Mouse (Mus musculus): ENCODE measurements around the gene Srrm4. TPM values are rescaled to one million over a fixed set of nuclear protein-coding genes. Genes with fewer than 3 reads are reported as not detected.

Gene Srrm4
- polyA plus RNA-seq, 1 experiment = 1.0 TPM

GRCm38 (mm10) chr5:116577082-116577481, 14.5 kb downstream of the Srrm4 start:
- H3K4me1 ChIP-seq (ENCODE audit: control insufficient read depth, insufficient read depth, low read length) = no peaks in the 10 kb centered on the region
- no peaks in the 10 kb centered on the region for H3K27me3 ChIP-seq (ENCODE audit: control insufficient read depth, insufficient read depth, low read length)

GRCm38 (mm10) chr5:116573307-116573706, 18.3 kb downstream of the Srrm4 start:
- peaks cover 3% of the 10 kb centered on the region; the same call in 1 of the 2 replicates for H3K4me1 ChIP-seq (ENCODE audit: control insufficient read depth, insufficient read depth, low read length)
- H3K27ac ChIP-seq (ENCODE audit: control insufficient read depth, insufficient read depth, low read depth, low read length) = no peak overlapping the region
- TF ChIP-seq CTCF (IDR thresholded peaks at IDR 0.05; ENCODE audit: control insufficient read depth, insufficient read depth, insufficient replicate concordance, low read depth, low read length) = no peak
- no peak for TF ChIP-seq POLR2A (IDR thresholded peaks at IDR 0.05; ENCODE audit: control insufficient read depth, low read depth, low read length)
- no peaks in the 10 kb centered on the region for H3K36me3 ChIP-seq (ENCODE audit: control insufficient read depth, insufficient read depth, low read length)
- H3K27me3 ChIP-seq (ENCODE audit: control insufficient read depth, insufficient read depth, low read length) = no peaks in the 10 kb centered on the region
- H3K4me3 ChIP-seq (ENCODE audit: control insufficient read depth, low read depth, low read length) = no peak overlapping the region

More at GRCm38 (mm10) chr5:116577082-116577481, 14.5 kb downstream of the Srrm4 start:
- H3K27ac ChIP-seq (ENCODE audit: control insufficient read depth, insufficient read depth, low read depth, low read length) = no peak overlapping the region
- TF ChIP-seq POLR2A (IDR thresholded peaks at IDR 0.05; ENCODE audit: control insufficient read depth, low read depth, low read length) = no peak
- TF ChIP-seq CTCF (IDR thresholded peaks at IDR 0.05; ENCODE audit: control insufficient read depth, insufficient read depth, insufficient replicate concordance, low read depth, low read length) = no peak
- no peaks in the 10 kb centered on the region for H3K36me3 ChIP-seq (ENCODE audit: control insufficient read depth, insufficient read depth, low read length)
- no peak overlapping the region for H3K4me3 ChIP-seq (ENCODE audit: control insufficient read depth, low read depth, low read length)

- Histone ChIP-seq H3K4me1 (ENCODE audit: control insufficient read depth, insufficient read depth, low read length) (peaks cover 3% of the 10 kb centered on the region; the same call in 1 of the 2 replicates), H3K27ac (ENCODE audit: control insufficient read depth, insufficient read depth, low read depth, low read length) (no peak overlapping the region)
- no peak for TF ChIP-seq CTCF (IDR thresholded peaks at IDR 0.05; ENCODE audit: control insufficient read depth, insufficient read depth, insufficient replicate concordance, low read depth, low read length)
- no peak for TF ChIP-seq POLR2A (IDR thresholded peaks at IDR 0.05; ENCODE audit: control insufficient read depth, low read depth, low read length)
Observed at GRCm38 (mm10) chr5:116571936-116572335, 19.7 kb downstream of the Srrm4 start.

GRCm38 (mm10) chr5:116571232-116571861, 20.3 kb downstream of the Srrm4 start:
- Histone ChIP-seq H3K27me3 (ENCODE audit: control insufficient read depth, insufficient read depth, low read length) (no peaks in the 10 kb centered on the region), H3K4me3 (ENCODE audit: control insufficient read depth, low read depth, low read length) (no peak overlapping the region), H3K4me1 (ENCODE audit: control insufficient read depth, insufficient read depth, low read length) (peaks cover 3% of the 10 kb centered on the region; the same call in 1 of the 2 replicates), H3K36me3 (ENCODE audit: control insufficient read depth, insufficient read depth, low read length) (no peaks in the 10 kb centered on the region), H3K27ac (ENCODE audit: control insufficient read depth, insufficient read depth, low read depth, low read length) (no peak overlapping the region)
- TF ChIP-seq POLR2A (IDR thresholded peaks at IDR 0.05; ENCODE audit: control insufficient read depth, low read depth, low read length) (no peak), CTCF (IDR thresholded peaks at IDR 0.05; ENCODE audit: control insufficient read depth, insufficient read depth, insufficient replicate concordance, low read depth, low read length) (no peak)

More at GRCm38 (mm10) chr5:116571936-116572335, 19.7 kb downstream of the Srrm4 start:
- Histone ChIP-seq H3K4me3 (ENCODE audit: control insufficient read depth, low read depth, low read length) (no peak overlapping the region), H3K27me3 (ENCODE audit: control insufficient read depth, insufficient read depth, low read length) (no peaks in the 10 kb centered on the region), H3K36me3 (ENCODE audit: control insufficient read depth, insufficient read depth, low read length) (no peaks in the 10 kb centered on the region)

GRCm38 (mm10) chr5:116570566-116570965, 21.1 kb downstream of the Srrm4 start:
- no peaks in the 10 kb centered on the region for H3K36me3 ChIP-seq (ENCODE audit: control insufficient read depth, insufficient read depth, low read length)
- H3K27me3 ChIP-seq (ENCODE audit: control insufficient read depth, insufficient read depth, low read length) = no peaks in the 10 kb centered on the region
- peaks cover 3% of the 10 kb centered on the region; the same call in 1 of the 2 replicates for H3K4me1 ChIP-seq (ENCODE audit: control insufficient read depth, insufficient read depth, low read length)
- H3K4me3 ChIP-seq (ENCODE audit: control insufficient read depth, low read depth, low read length) = no peak overlapping the region
- TF ChIP-seq POLR2A (IDR thresholded peaks at IDR 0.05; ENCODE audit: control insufficient read depth, low read depth, low read length) = no peak
- no peak for TF ChIP-seq CTCF (IDR thresholded peaks at IDR 0.05; ENCODE audit: control insufficient read depth, insufficient read depth, insufficient replicate concordance, low read depth, low read length)
- no peak overlapping the region for H3K27ac ChIP-seq (ENCODE audit: control insufficient read depth, insufficient read depth, low read depth, low read length)

GRCm38 (mm10) chr5:116569629-116570028, 22.0 kb downstream of the Srrm4 start:
- H3K27ac ChIP-seq (ENCODE audit: control insufficient read depth, insufficient read depth, low read depth, low read length) = no peak overlapping the region

GRCm38 (mm10) chr5:116568050-116568449, 23.6 kb downstream of the Srrm4 start:
- Histone ChIP-seq H3K4me3 (ENCODE audit: control insufficient read depth, low read depth, low read length) (no peak overlapping the region), H3K27me3 (ENCODE audit: control insufficient read depth, insufficient read depth, low read length) (no peaks in the 10 kb centered on the region), H3K4me1 (ENCODE audit: control insufficient read depth, insufficient read depth, low read length) (peaks cover 3% of the 10 kb centered on the region; the same call in 1 of the 2 replicates), H3K36me3 (ENCODE audit: control insufficient read depth, insufficient read depth, low read length) (no peaks in the 10 kb centered on the region), H3K27ac (ENCODE audit: control insufficient read depth, insufficient read depth, low read depth, low read length) (no peak overlapping the region)
- TF ChIP-seq POLR2A (IDR thresholded peaks at IDR 0.05; ENCODE audit: control insufficient read depth, low read depth, low read length) (no peak), CTCF (IDR thresholded peaks at IDR 0.05; ENCODE audit: control insufficient read depth, insufficient read depth, insufficient replicate concordance, low read depth, low read length) (no peak)

More at GRCm38 (mm10) chr5:116569629-116570028, 22.0 kb downstream of the Srrm4 start:
- Histone ChIP-seq H3K36me3 (ENCODE audit: control insufficient read depth, insufficient read depth, low read length) (no peaks in the 10 kb centered on the region), H3K27me3 (ENCODE audit: control insufficient read depth, insufficient read depth, low read length) (no peaks in the 10 kb centered on the region), H3K4me1 (ENCODE audit: control insufficient read depth, insufficient read depth, low read length) (peaks cover 3% of the 10 kb centered on the region; the same call in 1 of the 2 replicates), H3K4me3 (ENCODE audit: control insufficient read depth, low read depth, low read length) (no peak overlapping the region)
- TF ChIP-seq POLR2A (IDR thresholded peaks at IDR 0.05; ENCODE audit: control insufficient read depth, low read depth, low read length) = no peak
- no peak for TF ChIP-seq CTCF (IDR thresholded peaks at IDR 0.05; ENCODE audit: control insufficient read depth, insufficient read depth, insufficient replicate concordance, low read depth, low read length)

All from testis, adult 2 months (tissue).